Mouse (Mus musculus): ENCODE measurements around the gene Zfhx3. TPM values are rescaled to one million over a fixed set of nuclear protein-coding genes. Genes with fewer than 3 reads are reported as not detected.
A peak's percentile ranks its signal among the peaks of the same experiment; 100 is the strongest.

Gene Zfhx3
- total and polyA plus RNA-seq, 3 experiments, result 0.23 to 2.5 TPM; not detected in 1

DNA sequence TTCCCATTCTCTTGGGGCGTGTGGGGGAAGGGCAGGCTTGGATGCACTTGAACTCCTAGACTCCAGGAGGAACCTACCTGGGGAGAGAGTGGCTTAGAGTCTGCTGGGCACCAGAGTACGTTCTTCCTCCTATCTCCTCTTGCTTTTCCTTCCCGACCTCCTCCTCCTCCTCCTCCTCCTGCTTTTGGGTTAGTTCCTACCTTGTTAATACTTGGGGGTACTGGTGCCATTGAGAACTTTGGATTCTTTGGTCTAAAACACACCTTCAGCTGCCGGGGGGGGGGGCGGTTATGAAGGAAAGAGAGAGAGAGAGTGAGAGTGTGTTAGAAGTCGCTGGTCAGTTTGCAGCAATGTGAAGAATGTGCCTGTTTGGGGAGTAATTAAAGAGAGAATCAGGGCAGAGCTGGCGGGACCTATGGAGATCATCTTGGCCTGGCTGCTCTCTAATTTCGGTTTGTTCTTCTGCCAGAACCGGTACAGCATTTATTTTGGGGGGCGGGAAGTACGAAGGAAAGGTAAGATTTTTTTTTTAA is 773.0 kb downstream of the Zfhx3 start:
- Histone ChIP-seq H3K4me3 (ENCODE audit: control insufficient read depth in 1 of 2, insufficient read depth in 1 of 2, low read depth in 2 of 2, low read length in 2 of 2) (peak overlapping the region; percentile 56 to 68; a peak in 3 of 4 replicates), H3K79me2 (ENCODE audit: control insufficient read depth, insufficient read depth, low read length, poor library complexity) (no peaks in the 10 kb centered on the region), H3K27ac (ENCODE audit: control insufficient read depth, low read depth, low read length) (no peak overlapping the region), H3K4me1 (ENCODE audit: control insufficient read depth in 1 of 2, insufficient read depth in 2 of 2, low read length in 2 of 2) (no peaks in the 10 kb centered on the region; a peak in 1 of 4 replicates), H3K9ac (ENCODE audit: control insufficient read depth, low read depth, low read length, poor library complexity, severe bottlenecking) (no peak overlapping the region; the same call in 1 of the 2 replicates), H3K9me3 (replicated peaks; ENCODE audit: insufficient read depth, low read length) (no peaks in the 10 kb centered on the region), H3K27me3 (ENCODE audit: control insufficient read depth in 1 of 2, insufficient read depth in 2 of 2, low read length in 2 of 2) (peaks cover 13 to 14% of the 10 kb centered on the region in 2 experiments), H3K36me3 (ENCODE audit: control insufficient read depth in 1 of 2, insufficient read depth in 2 of 2, low read length in 2 of 2) (no peaks in the 10 kb centered on the region)
- TF ChIP-seq SMC3 (IDR thresholded peaks at IDR 0.05; ENCODE audit: low read depth, low read length) (no peak), MYB (IDR thresholded peaks at IDR 0.05; ENCODE audit: low read depth, low read length) (no peak), POLR2A (IDR thresholded peaks at IDR 0.05; ENCODE audit: control insufficient read depth in 1 of 2, insufficient read depth in 1 of 2, low read depth in 1 of 2, low read length in 2 of 2, poor library complexity in 1 of 2) (no peak), ELF1 (IDR thresholded peaks at IDR 0.05; ENCODE audit: low read depth, low read length) (no peak), ZNF384 (IDR thresholded peaks at IDR 0.05; ENCODE audit: low read depth, low read length) (no peak), ZMIZ1 (IDR thresholded peaks at IDR 0.05; ENCODE audit: low read depth, low read length) (no peak), TBP (IDR thresholded peaks at IDR 0.05; ENCODE audit: low read depth, low read length) (no peak), USF1 (IDR thresholded peaks at IDR 0.05; ENCODE audit: low read depth, low read length) (no peak)
- peak; percentile 39 for DNase-seq (ENCODE audit: low read depth, low spot score)

- peaks cover 0 to 4% of the 10 kb centered on the region in 2 experiments; a peak in 1 of 4 replicates for H3K36me3 ChIP-seq (ENCODE audit: control insufficient read depth in 1 of 2, insufficient read depth in 2 of 2, low read length in 2 of 2)
- H3K27me3 ChIP-seq (ENCODE audit: control insufficient read depth in 1 of 2, insufficient read depth in 2 of 2, low read length in 2 of 2), result peaks cover 13 to 14% of the 10 kb centered on the region in 2 experiments
- no peak for DNase-seq (ENCODE audit: low read depth, low spot score)
- H3K79me2 ChIP-seq (ENCODE audit: control insufficient read depth, insufficient read depth, low read length, poor library complexity), result no peaks in the 10 kb centered on the region
- H3K4me3 ChIP-seq (ENCODE audit: control insufficient read depth in 1 of 2, insufficient read depth in 1 of 2, low read depth in 2 of 2, low read length in 2 of 2), result no peak overlapping the region
- no peak overlapping the region for H3K27ac ChIP-seq (ENCODE audit: control insufficient read depth, low read depth, low read length)
- peaks cover 0 to 6% of the 10 kb centered on the region in 2 experiments; a peak in 2 of 4 replicates for H3K4me1 ChIP-seq (ENCODE audit: control insufficient read depth in 1 of 2, insufficient read depth in 2 of 2, low read length in 2 of 2)
- TF ChIP-seq MXI1 (IDR thresholded peaks at IDR 0.05; ENCODE audit: low read depth, low read length) (no peak), TBP (IDR thresholded peaks at IDR 0.05; ENCODE audit: low read depth, low read length) (no peak), ZMIZ1 (IDR thresholded peaks at IDR 0.05; ENCODE audit: low read depth, low read length) (no peak), ELF1 (IDR thresholded peaks at IDR 0.05; ENCODE audit: low read depth, low read length) (no peak), MEF2A (IDR thresholded peaks at IDR 0.05; ENCODE audit: extremely low read depth, insufficient replicate concordance, low read depth, low read length, poor library complexity, severe bottlenecking) (no peak), POLR2AphosphoS2 (IDR thresholded peaks at IDR 0.05; ENCODE audit: low read length) (no peak), MAFK (IDR thresholded peaks at IDR 0.05; ENCODE audit: borderline replicate concordance, low read depth, low read length) (no peak), MYC (IDR thresholded peaks at IDR 0.05; ENCODE audit: low read depth, low read length) (no peak), MYB (IDR thresholded peaks at IDR 0.05; ENCODE audit: low read depth, low read length) (no peak), RAD21 (IDR thresholded peaks at IDR 0.05; ENCODE audit: low read depth, low read length) (no peak), RCOR1 (IDR thresholded peaks at IDR 0.05; ENCODE audit: low read depth, low read length) (no peak), CHD1 (IDR thresholded peaks at IDR 0.05; ENCODE audit: low read depth, low read length) (no peak), NRF1 (IDR thresholded peaks at IDR 0.05; ENCODE audit: insufficient read depth, low read depth, low read length, poor library complexity, severe bottlenecking) (no peak), TAL1 (IDR thresholded peaks at IDR 0.05; ENCODE audit: low read length) (no peak), MAZ (IDR thresholded peaks at IDR 0.05; ENCODE audit: low read depth, low read length) (no peak), NELFE (IDR thresholded peaks at IDR 0.05; ENCODE audit: low read depth, low read length) (no peak), ZC3H11A (IDR thresholded peaks at IDR 0.05; ENCODE audit: low read depth, low read length) (no peak), ZNF384 (IDR thresholded peaks at IDR 0.05; ENCODE audit: low read depth, low read length) (no peak)
- H3K9ac ChIP-seq (ENCODE audit: control insufficient read depth, low read depth, low read length, poor library complexity, severe bottlenecking), result no peak overlapping the region
- no peaks in the 10 kb centered on the region for H3K9me3 ChIP-seq (replicated peaks; ENCODE audit: insufficient read depth, low read length)
Observed at GRCm38 (mm10) chr8:108716291-108716811, 773.9 kb downstream of the Zfhx3 start.

Data from MEL (cell line).